Mouse (Mus musculus): Measurements from ENCODE around the gene AV320801.
"Not testable (repeated sequence)": the region's sequence is repeated elsewhere in the genome, so short reads cannot be mapped to it uniquely, and the experiment has no call there.

The AV320801 gene

DNA sequence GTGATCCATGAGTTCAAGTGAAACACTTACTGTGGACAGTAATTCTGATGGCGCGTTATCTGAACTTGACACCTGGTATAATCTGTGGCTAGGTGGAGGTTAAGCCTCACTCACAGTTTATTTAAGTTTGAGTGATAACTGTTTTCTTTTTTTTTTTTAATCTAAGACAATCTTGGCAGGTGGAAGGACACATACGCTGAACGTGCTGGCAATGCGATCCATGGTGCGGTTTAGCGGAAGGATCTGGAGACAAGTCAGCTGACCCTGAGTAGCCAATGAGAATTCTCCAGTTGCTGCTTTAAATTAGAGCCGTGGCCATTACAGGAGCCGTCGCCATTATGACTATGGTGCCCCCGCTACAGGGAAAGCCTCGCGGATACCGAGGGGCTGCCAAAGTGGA is at the start of gene AV320801:
Gene AV320801 (plus strand): TSS at position 301 of the 400 bp plus-strand sequence.
- not testable (repeated sequence) for DNase-seq (ENCODE audit: extremely low read depth, low read depth, low spot score)

- DNase-seq (ENCODE audit: extremely low read depth, low read depth, low spot score): not testable (repeated sequence)
Measured at GRCm38 (mm10) chrX:135464160-135464559, 30.2 kb upstream of the AV320801 start.

- DNase-seq (ENCODE audit: extremely low read depth, low read depth, low spot score): not testable (repeated sequence)
Measured at GRCm38 (mm10) chrX:135481902-135482301, 12.5 kb upstream of the AV320801 start.

DNA sequence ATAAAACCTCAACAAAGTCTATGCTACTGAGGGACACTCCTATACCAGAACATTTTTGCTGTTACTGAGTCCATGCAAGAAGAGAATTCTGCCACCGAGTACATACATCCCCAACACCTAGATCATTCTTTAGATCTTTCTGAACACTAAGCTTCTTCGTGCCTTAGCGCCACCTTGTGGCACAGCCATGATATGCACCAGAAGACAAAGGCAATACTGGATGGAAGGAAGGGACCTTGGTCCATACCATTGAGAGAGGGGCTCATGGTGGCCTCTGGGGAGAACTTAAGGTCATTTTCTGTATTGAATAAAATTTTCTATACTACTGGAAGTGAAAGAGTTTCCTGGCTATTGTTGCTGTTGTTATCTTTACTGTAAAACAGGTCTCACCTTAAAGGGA is 11.2 kb upstream of the AV320801 start:
- DNase-seq (ENCODE audit: extremely low read depth, low read depth, low spot score): not testable (repeated sequence)

Measured in fat pad, adult 2 months (tissue).